ENCODE assay signal across 15 mouse cellular contexts in the genomic region with DNA sequence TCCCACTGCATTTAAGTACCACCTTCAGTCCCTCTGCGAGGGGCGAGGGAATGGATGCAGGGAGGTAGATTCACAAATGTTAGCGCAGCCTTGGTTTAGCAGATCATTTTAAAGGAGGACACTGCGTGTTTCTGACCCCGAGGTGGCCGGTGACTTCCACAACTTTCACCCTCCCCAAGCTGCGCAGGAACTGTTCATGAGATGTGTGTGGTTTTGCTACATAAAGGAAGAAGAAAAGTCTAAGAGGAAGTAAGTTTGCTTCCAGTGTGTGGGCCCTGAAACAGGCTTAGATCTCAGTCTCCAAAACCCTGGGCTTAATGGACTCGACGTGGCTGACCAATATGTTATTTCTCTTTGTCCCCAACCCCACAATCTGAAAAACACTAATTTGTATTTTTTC. TPM values are rescaled to one million over a fixed set of nuclear protein-coding genes. Genes with fewer than 3 reads are reported as not detected.
DNase-seq lines count a peak whose midpoint lies in the region; ATAC-seq and TF ChIP-seq lines count a peak whose summit lies in the region.
"Had no signal": no experiment of that assay in that cellular context is flagged by ENCODE, and none has a peak within 500 bp of the region (broad histone marks: within the 10 kb centered on the region; RNA-seq: fewer than 3 reads in every experiment).

No protein-coding gene starts in this region.

- WGBS in hindbrain, embryonic 10.5 days, result 81% methylated on average over 9 of the region's 9 CpGs
- WGBS in hindbrain, embryonic 14.5 days, result 89% methylated on average over 9 of the region's 9 CpGs
- 37% methylated on average over 9 of the region's 9 CpGs for WGBS in limb, embryonic 10.5 days
- WGBS in neural tube, embryonic 15.5 days, result 76% methylated on average over 9 of the region's 9 CpGs

- no peaks in the 10 kb centered on the region for H3K27me3 ChIP-seq in hindbrain, embryonic 10.5 days (ENCODE audit: insufficient read depth, poor library complexity, severe bottlenecking)
- H3K27me3 ChIP-seq in hindbrain, embryonic 14.5 days (ENCODE audit: control insufficient read depth, insufficient read depth, low read length), result no peaks in the 10 kb centered on the region
- H3K27me3 ChIP-seq in limb, embryonic 10.5 days (ENCODE audit: low read depth, poor library complexity, severe bottlenecking), result peaks cover 24% of the 10 kb centered on the region
- no peaks in the 10 kb centered on the region for H3K27me3 ChIP-seq in neural tube, embryonic 15.5 days (replicated peaks)

- H3K4me2 ChIP-seq in hindbrain, embryonic 14.5 days (replicated peaks), result no peak overlapping the region
- H3K4me2 ChIP-seq in neural tube, embryonic 15.5 days, result no peak overlapping the region
- H3K4me2 ChIP-seq: liver, embryonic 13.5 days had no signal

- H3K4me3 ChIP-seq in hindbrain, embryonic 10.5 days, result no peak overlapping the region
- no peak overlapping the region for H3K4me3 ChIP-seq in hindbrain, embryonic 14.5 days (replicated peaks; ENCODE audit: low read length)
- no peak overlapping the region; the same call in 1 of the 2 replicates for H3K4me3 ChIP-seq in bone marrow macrophage, adult 2 months (ENCODE audit: insufficient read depth, low read length)
- peak overlapping the region; percentile 15; the same call in 1 of the 2 replicates for H3K4me3 ChIP-seq in limb, embryonic 10.5 days
- no peak overlapping the region for H3K4me3 ChIP-seq in neural tube, embryonic 15.5 days (replicated peaks)
- H3K4me3 ChIP-seq: liver, embryonic 13.5 days had no signal

- TF ChIP-seq CTCF in bone marrow macrophage, adult 2 months (IDR thresholded peaks at IDR 0.05; ENCODE audit: low read depth, low read length), result no peak

- H3K4me1 ChIP-seq in hindbrain, embryonic 10.5 days (replicated peaks), result peaks cover 92% of the 10 kb centered on the region
- peaks cover 9% of the 10 kb centered on the region for H3K4me1 ChIP-seq in hindbrain, embryonic 14.5 days (replicated peaks; ENCODE audit: control insufficient read depth, insufficient read depth, low read length)
- peaks cover 39% of the 10 kb centered on the region for H3K4me1 ChIP-seq in bone marrow macrophage, adult 2 months (ENCODE audit: control insufficient read depth, insufficient read depth, low read length)
- H3K4me1 ChIP-seq in limb, embryonic 10.5 days, result peaks cover 93% of the 10 kb centered on the region
- H3K4me1 ChIP-seq in neural tube, embryonic 15.5 days, result peaks cover 13% of the 10 kb centered on the region

- no peak overlapping the region for H3K9ac ChIP-seq in hindbrain, embryonic 14.5 days
- H3K9ac ChIP-seq in neural tube, embryonic 15.5 days (replicated peaks), result no peak overlapping the region
- H3K9ac ChIP-seq: liver, embryonic 13.5 days had no signal

- peaks cover 13% of the 10 kb centered on the region for H3K36me3 ChIP-seq in hindbrain, embryonic 10.5 days
- H3K36me3 ChIP-seq in hindbrain, embryonic 14.5 days (replicated peaks; ENCODE audit: control insufficient read depth, insufficient read depth), result no peaks in the 10 kb centered on the region
- peaks cover 6% of the 10 kb centered on the region for H3K36me3 ChIP-seq in limb, embryonic 10.5 days
- H3K36me3 ChIP-seq in neural tube, embryonic 15.5 days, result no peaks in the 10 kb centered on the region
- H3K36me3 ChIP-seq: liver, embryonic 13.5 days had no signal

- no peaks in the 10 kb centered on the region for H3K9me3 ChIP-seq in hindbrain, embryonic 10.5 days
- H3K9me3 ChIP-seq in hindbrain, embryonic 14.5 days (ENCODE audit: control insufficient read depth, low read length), result no peaks in the 10 kb centered on the region
- H3K9me3 ChIP-seq in limb, embryonic 10.5 days (replicated peaks), result no peaks in the 10 kb centered on the region
- no peaks in the 10 kb centered on the region for H3K9me3 ChIP-seq in neural tube, embryonic 15.5 days (replicated peaks)
- H3K9me3 ChIP-seq: liver, embryonic 13.5 days had no signal

- ATAC-seq in hindbrain, embryonic 14.5 days (ENCODE audit: low FRiP score), result no peak
- no peak for ATAC-seq in neural tube, embryonic 15.5 days (ENCODE audit: low FRiP score)
- ATAC-seq: hindbrain, embryonic 16.5 days had no signal

- H3K27ac ChIP-seq in hindbrain, embryonic 10.5 days, result peak overlapping the region; percentile 35
- no peak overlapping the region for H3K27ac ChIP-seq in hindbrain, embryonic 14.5 days
- H3K27ac ChIP-seq in bone marrow macrophage, adult 2 months (ENCODE audit: insufficient read depth, low read depth, low read length), result peak overlapping the region; percentile 75
- peak overlapping the region; percentile 84 for H3K27ac ChIP-seq in limb, embryonic 10.5 days
- H3K27ac ChIP-seq in neural tube, embryonic 15.5 days (replicated peaks), result no peak overlapping the region
- H3K27ac ChIP-seq: liver, embryonic 13.5 days had no signal

- no peak for DNase-seq in hindbrain, embryonic 10.5 days (ENCODE audit: low spot score)
- DNase-seq in hindbrain, embryonic 14.5 days (ENCODE audit: low spot score), result no peak
- DNase-seq in 416B (ENCODE audit: low read depth), result peak; percentile 57
- no peak for DNase-seq in limb, embryonic 10.5 days (ENCODE audit: low spot score)
- DNase-seq in yolk sac, embryonic 10.5 days (ENCODE audit: low spot score), result no peak
- DNase-seq in retina, embryonic 14.5 days (ENCODE audit: low spot score), result no peak
- DNase-seq: adrenal gland, postnatal 10 days; cerebellum, adult 8-10 months; kidney, adult 18-20 months; liver, embryonic 13.5 days; lung, postnatal 10 days; midbrain, embryonic 14.5 days had no signal

- TF ChIP-seq POLR2A in bone marrow macrophage, adult 2 months (IDR thresholded peaks at IDR 0.05; ENCODE audit: borderline replicate concordance, low read depth, low read length), result no peak

RNA-seq across cellular contexts. Expression of gene Zbtb16, which starts 14.6 kb away (rescaled TPM):
- 22.6 and 35.6 TPM in 2 replicates for polyA plus RNA-seq in hindbrain, embryonic 10.5 days (2016; fragmentation: Nextera tagmentation; extraction: Ambion mirVana)
- 5.3 and 6.0 TPM in 2 replicates for polyA plus RNA-seq in hindbrain, embryonic 14.5 days (2014; fragmentation: Nextera tagmentation; extraction: Ambion mirVana)
- polyA plus RNA-seq in bone marrow macrophage, adult 2 months (2012; ENCODE audit: insufficient read depth, insufficient read length, missing spikeins), result 2.7 and 2.9 TPM in 2 replicates
- 19.7 and 29.3 TPM in 2 replicates for polyA plus RNA-seq in limb, embryonic 10.5 days (2016; fragmentation: Nextera tagmentation; extraction: Ambion mirVana)
- polyA plus RNA-seq in neural tube, embryonic 15.5 days (2015; fragmentation: Nextera tagmentation; extraction: Ambion mirVana), result 9.7 and 10.8 TPM in 2 replicates

Comparison
In these comparisons a context has a peak if more than half of its experiments do, and no peak if none do; other contexts are left out.
1. H3K27ac ChIP-seq: peak in hindbrain, embryonic 10.5 days (single experiment), bone marrow macrophage, adult 2 months (single experiment) and limb, embryonic 10.5 days (single experiment); none in hindbrain, embryonic 14.5 days (single experiment) and neural tube, embryonic 15.5 days (single experiment).